Mouse (Mus musculus) liver, postnatal 0 days (tissue): ENCODE measurements around the gene Asic1.

Experiments used
- CTCF ChIP-seq: sonication (generic); IDR thresholded peaks from 2 replicates; pipeline ENCODE4 v1.5.1; 2016; ENCODE audit warnings: antibody characterized with exemption, low read depth
- EP300 ChIP-seq: IDR thresholded peaks from 2 replicates; pipeline ENCODE4 v1.6.1; 2016; ENCODE audit warnings: antibody characterized with exemption, low read depth, mild to moderate bottlenecking

GRCm38 (mm10) chr15:99664600-99665451 is 5.3 kb upstream of the Asic1 start:
- peak; percentile 95 for TF ChIP-seq EP300
- TF ChIP-seq CTCF = no peak
